Mouse (Mus musculus) gastrocnemius, postnatal 10 days (tissue): ENCODE results near the gene Zfp958. TPM values are rescaled to one million over a fixed set of nuclear protein-coding genes. Genes with fewer than 3 reads are reported as not detected.

Source experiments
- total RNA-seq, 2 experiments: library from RNA; stranded (reverse); gene quantifications; 2 replicates each; pipeline ENCODE4 v1.2.3; 2021

Gene Zfp958
- total RNA-seq, 2 experiments from 2014 or later: 7.1 to 8.8 TPM

Other genes with a start within 250 kb of the Zfp958 start
- gene Cers4, start 120.1 kb upstream of the Zfp958 start, total RNA-seq: 10 to 100 TPM in 1 of 2 experiments, 1 to 10 TPM in 1; 9.7 to 11.5 TPM
- 1 to 10 TPM; 3.8 to 6.3 TPM for gene Shcbp1, start 166.4 kb downstream of the Zfp958 start, total RNA-seq